Mouse (Mus musculus): ENCODE data around the gene 2200002D01Rik. TPM values are rescaled to one million over a fixed set of nuclear protein-coding genes. Genes with fewer than 3 reads are reported as not detected.

The 2200002D01Rik gene
- polyA plus RNA-seq, 1 experiment, result 0.10 TPM

DNA sequence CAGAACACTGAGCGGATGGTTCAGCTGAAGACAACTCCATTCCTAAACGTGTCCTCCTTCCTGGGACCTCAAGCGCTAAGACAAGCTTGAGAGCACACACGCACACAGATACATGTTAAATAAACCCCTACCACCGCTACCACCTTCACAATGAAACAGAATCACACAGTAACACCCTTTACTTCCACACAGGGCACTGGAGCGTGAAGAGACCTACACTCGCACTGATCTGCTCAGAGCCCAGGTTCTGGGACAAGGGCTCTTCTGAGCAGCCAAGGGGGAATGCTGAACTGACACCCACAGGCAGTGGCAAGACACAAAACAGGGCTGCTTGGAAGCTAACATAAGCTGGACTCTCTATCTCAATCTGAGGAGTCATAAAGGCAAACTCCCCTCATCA lies 17.4 kb upstream of the 2200002D01Rik start:
- Histone ChIP-seq H3K4me1 (ENCODE audit: control insufficient read depth, insufficient read depth, low read length) (no peaks in the 10 kb centered on the region), H3K4me3 (ENCODE audit: insufficient read depth, low read length) (no peak overlapping the region), H3K27ac (ENCODE audit: insufficient read depth, low read length) (no peak overlapping the region)
- TF ChIP-seq CTCF (IDR thresholded peaks at IDR 0.05; ENCODE audit: extremely low read depth, insufficient read depth, low read length) (no peak), POLR2A (IDR thresholded peaks at IDR 0.05; ENCODE audit: extremely low read depth, insufficient read depth, low read length) (no peak)

DNA sequence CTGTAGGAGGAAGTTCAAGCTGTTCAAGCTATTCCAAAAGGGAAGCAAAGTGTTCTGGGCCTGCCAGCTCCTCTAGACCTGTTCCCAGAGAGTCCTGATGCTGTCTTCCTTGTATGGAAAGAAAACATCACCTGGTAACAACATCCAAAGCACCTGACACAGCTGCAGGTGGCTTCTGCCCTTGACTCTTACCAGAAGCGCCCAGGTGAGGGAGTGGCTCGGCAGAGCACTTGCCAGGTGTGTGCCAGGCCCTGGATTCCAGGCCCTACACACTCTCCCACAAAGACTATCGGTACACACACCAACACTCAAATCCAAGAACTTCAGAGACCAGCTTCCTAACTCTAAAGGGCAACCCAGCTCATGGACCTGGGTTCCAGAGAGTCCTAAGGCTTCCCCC lies 15.6 kb upstream of the 2200002D01Rik start:
- TF ChIP-seq POLR2A (IDR thresholded peaks at IDR 0.05; ENCODE audit: extremely low read depth, insufficient read depth, low read length) (no peak), CTCF (IDR thresholded peaks at IDR 0.05; ENCODE audit: extremely low read depth, insufficient read depth, low read length) (no peak)
- H3K4me3 ChIP-seq (ENCODE audit: insufficient read depth, low read length), result no peak overlapping the region
- no peak overlapping the region for H3K27ac ChIP-seq (ENCODE audit: insufficient read depth, low read length)
- H3K4me1 ChIP-seq (ENCODE audit: control insufficient read depth, insufficient read depth, low read length), result no peaks in the 10 kb centered on the region

DNA sequence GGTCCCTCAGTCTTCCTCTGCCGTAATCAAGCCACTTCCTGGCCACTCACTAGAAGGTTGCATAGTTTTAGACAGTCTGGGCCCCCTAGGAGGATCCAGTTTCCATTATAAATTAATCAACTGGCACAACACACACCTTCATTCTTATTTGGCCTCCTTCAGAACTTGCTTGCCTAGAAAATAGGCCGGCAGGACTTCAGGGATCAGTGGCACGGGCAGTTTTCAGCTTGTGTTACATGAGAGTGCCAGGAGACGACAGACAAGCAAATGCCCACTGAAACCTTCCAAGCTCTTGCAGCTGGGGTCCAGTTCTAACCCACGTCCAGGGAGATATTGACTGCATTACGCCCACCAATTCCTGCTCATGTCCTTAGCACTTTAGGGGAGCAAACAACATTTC lies 13.9 kb upstream of the 2200002D01Rik start:
- H3K4me3 ChIP-seq (ENCODE audit: insufficient read depth, low read length), result no peak overlapping the region
- TF ChIP-seq CTCF (IDR thresholded peaks at IDR 0.05; ENCODE audit: extremely low read depth, insufficient read depth, low read length) (no peak), POLR2A (IDR thresholded peaks at IDR 0.05; ENCODE audit: extremely low read depth, insufficient read depth, low read length) (no peak)
- no peaks in the 10 kb centered on the region for H3K4me1 ChIP-seq (ENCODE audit: control insufficient read depth, insufficient read depth, low read length)
- no peak overlapping the region for H3K27ac ChIP-seq (ENCODE audit: insufficient read depth, low read length)

DNA sequence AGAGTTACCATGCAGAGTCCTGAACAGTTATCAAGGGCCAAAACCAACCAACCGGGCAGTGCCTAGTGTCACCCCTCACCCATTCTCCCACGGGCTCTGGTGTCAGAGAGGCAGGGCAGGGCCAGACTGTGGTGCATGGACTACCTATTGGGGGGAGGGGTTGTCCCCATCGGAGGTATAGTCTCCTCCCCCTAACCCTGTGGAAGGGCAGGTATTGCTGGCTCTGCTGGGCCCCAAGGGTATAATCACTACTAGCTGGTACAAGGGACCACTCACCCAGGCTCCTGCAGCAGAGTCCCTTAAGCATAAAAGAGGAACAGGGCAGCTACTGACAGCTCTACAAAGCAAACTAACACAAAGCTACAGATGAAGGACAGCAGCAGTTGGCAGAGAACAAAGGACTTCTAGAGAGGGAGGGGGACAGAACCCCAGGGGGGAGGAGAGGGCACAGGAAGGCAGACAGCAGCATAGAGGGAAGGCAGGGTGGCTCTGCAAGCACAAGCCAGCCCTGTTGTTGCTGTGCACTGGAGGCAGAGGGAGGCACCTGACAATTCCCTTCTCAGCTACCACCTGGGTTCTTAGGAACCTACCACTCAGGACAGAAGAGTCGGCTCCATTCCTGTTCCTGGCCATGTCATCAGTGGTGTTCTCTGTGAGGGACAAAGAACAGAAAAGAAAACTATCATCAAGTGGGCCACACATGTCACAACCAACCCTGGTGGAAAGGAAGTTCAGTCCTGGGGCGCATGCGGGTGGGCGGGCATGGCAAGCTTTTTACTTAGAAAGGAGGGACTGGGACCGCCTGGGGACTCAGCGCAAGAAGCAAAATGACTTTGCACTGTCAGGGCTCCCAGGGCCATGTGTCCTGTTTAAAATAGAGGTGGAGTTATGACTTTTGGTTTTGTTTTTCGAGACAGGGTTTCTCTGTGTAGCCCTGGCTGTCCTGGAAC lies 11.8 kb upstream of the 2200002D01Rik start:
- no peak overlapping the region for H3K27ac ChIP-seq (ENCODE audit: insufficient read depth, low read length)
- H3K4me3 ChIP-seq (ENCODE audit: insufficient read depth, low read length), result no peak overlapping the region
- TF ChIP-seq POLR2A (IDR thresholded peaks at IDR 0.05; ENCODE audit: extremely low read depth, insufficient read depth, low read length), result no peak
- TF ChIP-seq CTCF (IDR thresholded peaks at IDR 0.05; ENCODE audit: extremely low read depth, insufficient read depth, low read length), result no peak
- H3K4me1 ChIP-seq (ENCODE audit: control insufficient read depth, insufficient read depth, low read length), result no peaks in the 10 kb centered on the region

DNA sequence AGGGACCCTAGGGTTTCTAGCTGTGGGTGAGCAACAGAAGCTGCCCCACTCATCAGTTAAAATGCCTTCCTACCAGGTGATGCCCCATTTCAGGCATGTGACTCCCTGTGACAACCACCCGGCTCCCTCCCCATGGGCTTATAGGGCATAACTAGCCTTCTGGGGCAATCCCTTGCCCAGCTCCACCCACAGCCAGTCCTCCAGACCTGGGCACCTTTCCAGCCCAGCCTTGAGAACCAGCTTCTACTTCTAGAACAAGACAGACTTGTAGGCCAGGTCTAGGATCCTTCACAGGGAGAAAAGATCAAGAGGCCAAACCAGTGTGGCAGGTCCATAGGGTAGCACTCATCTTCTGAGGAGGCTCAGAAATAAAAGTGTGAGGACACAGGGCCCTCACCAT lies 9.1 kb upstream of the 2200002D01Rik start:
- H3K27ac ChIP-seq (ENCODE audit: insufficient read depth, low read length), result no peak overlapping the region
- no peak for TF ChIP-seq POLR2A (IDR thresholded peaks at IDR 0.05; ENCODE audit: extremely low read depth, insufficient read depth, low read length)
- no peaks in the 10 kb centered on the region for H3K4me1 ChIP-seq (ENCODE audit: control insufficient read depth, insufficient read depth, low read length)
- no peak overlapping the region for H3K4me3 ChIP-seq (ENCODE audit: insufficient read depth, low read length)

DNA sequence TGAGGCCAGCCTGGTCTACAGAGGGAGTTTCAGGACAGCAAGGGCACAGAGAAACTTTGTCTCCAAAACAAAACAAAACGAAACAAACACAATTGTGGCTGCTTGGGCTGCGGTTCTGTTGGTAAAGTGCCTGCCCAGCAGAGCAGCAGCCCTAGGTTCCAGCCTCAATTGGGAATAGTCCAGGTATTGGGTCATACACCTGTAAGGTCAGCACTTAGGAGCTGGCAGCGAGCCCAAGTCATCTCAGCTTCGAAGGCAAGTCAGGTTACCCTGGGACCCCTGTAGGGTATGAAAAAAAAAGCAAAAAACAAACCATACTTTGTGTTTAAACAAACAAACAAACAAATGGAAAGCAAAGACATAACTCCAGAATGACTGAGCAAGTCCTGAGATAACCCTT lies 7.6 kb upstream of the 2200002D01Rik start:
- H3K27ac ChIP-seq (ENCODE audit: insufficient read depth, low read length), result no peak overlapping the region
- no peak for TF ChIP-seq POLR2A (IDR thresholded peaks at IDR 0.05; ENCODE audit: extremely low read depth, insufficient read depth, low read length)
- no peaks in the 10 kb centered on the region for H3K4me1 ChIP-seq (ENCODE audit: control insufficient read depth, insufficient read depth, low read length)
- H3K4me3 ChIP-seq (ENCODE audit: insufficient read depth, low read length), result no peak overlapping the region

DNA sequence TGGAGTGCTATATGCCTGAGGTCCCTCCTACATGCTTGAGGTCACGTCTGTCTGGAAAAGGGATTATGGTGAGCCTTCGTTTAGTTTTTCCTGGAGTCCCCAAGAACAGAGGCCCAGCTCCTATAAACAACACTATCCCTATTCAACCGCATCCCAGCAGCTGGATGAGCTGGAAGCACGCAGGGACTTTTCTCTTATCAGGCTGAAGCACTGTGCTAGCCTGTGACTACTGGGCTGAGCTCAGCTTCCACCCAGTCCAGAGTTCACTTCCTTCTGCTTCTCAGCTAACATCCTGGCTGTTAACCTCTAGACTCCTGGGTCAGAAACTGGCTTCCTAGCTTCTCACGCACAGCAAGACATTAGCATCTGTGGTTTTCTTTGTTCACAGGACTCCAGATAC lies 5.6 kb upstream of the 2200002D01Rik start:
- Histone ChIP-seq H3K27ac (ENCODE audit: insufficient read depth, low read length) (no peak overlapping the region), H3K4me1 (ENCODE audit: control insufficient read depth, insufficient read depth, low read length) (no peaks in the 10 kb centered on the region), H3K4me3 (ENCODE audit: insufficient read depth, low read length) (no peak overlapping the region)
- TF ChIP-seq CTCF (IDR thresholded peaks at IDR 0.05; ENCODE audit: extremely low read depth, insufficient read depth, low read length), result no peak
- TF ChIP-seq POLR2A (IDR thresholded peaks at IDR 0.05; ENCODE audit: extremely low read depth, insufficient read depth, low read length), result no peak

DNA sequence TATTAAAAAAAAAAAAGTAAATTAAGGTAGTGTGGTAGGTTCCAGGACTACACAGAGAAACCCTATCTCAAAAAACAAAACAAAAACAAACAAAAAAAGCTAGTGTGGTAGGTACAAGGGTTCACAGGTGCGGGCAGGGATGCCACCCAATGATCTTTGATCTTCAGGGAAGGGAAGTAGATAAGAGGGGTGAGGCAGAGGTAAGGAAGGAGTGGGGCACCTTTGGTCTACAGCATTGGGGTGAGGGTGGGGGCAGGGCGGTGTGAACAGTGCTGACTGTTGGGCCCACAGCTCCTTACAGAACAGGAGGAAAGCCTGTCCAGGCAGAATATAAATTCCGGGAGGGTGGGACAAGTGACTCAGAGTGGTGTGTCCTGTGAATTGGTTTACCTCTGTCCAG lies 2.9 kb upstream of the 2200002D01Rik start:
- TF ChIP-seq POLR2A (IDR thresholded peaks at IDR 0.05; ENCODE audit: extremely low read depth, insufficient read depth, low read length) (no peak), CTCF (IDR thresholded peaks at IDR 0.05; ENCODE audit: extremely low read depth, insufficient read depth, low read length) (no peak)
- no peak overlapping the region for H3K27ac ChIP-seq (ENCODE audit: insufficient read depth, low read length)

DNA sequence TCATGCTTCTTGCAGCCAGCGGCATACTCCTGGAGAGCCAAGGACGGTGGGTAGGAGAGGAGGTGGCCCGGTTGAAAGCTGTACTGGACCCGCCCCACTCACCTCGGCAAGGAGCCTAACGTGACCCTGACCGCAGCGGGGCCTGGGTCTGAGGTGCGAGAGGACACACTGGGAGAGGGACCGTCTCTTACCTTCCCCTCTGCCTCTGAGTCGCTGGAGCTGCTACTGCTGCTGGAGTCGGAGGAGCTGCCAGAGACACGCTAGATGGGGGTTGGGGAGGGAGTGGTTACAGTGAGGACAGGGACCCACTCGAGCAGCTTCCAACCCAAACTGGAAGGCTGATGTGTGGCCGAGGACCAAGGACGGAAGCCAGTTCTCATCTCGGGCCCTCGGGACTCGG lies 560 bp downstream of the 2200002D01Rik start:
- Histone ChIP-seq H3K27ac (ENCODE audit: insufficient read depth, low read length) (no peak overlapping the region), H3K4me3 (ENCODE audit: insufficient read depth, low read length) (no peak overlapping the region), H3K4me1 (ENCODE audit: control insufficient read depth, insufficient read depth, low read length) (no peaks in the 10 kb centered on the region)
- no peak for TF ChIP-seq POLR2A (IDR thresholded peaks at IDR 0.05; ENCODE audit: extremely low read depth, insufficient read depth, low read length)
- TF ChIP-seq CTCF (IDR thresholded peaks at IDR 0.05; ENCODE audit: extremely low read depth, insufficient read depth, low read length), result no peak

More for the DNA sequence above, 2.9 kb upstream of the 2200002D01Rik start:
- H3K4me3 ChIP-seq (ENCODE audit: insufficient read depth, low read length), result no peak overlapping the region
- H3K4me1 ChIP-seq (ENCODE audit: control insufficient read depth, insufficient read depth, low read length), result no peaks in the 10 kb centered on the region

DNA sequence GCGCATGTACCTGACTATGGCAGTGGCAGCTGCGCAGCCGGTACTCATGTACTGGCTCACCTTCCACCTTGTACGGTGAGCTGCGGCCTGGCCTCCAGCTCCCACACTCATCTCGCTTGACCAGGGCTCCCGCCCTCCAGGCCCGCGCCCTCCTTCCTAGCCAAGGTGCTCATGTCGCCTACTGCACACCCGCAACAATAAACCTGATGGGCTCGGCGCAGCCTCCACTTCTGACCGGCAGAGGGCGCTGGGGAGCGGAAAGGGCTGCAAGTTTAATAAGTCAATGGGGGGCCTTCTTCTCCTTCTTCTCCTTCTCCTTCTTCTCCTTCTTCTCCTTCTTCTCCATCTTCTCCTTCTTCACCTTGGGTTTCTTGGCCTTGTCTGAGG lies 959 bp downstream of the 2200002D01Rik start:
- H3K4me1 ChIP-seq (ENCODE audit: control insufficient read depth, insufficient read depth, low read length), result no peaks in the 10 kb centered on the region
- TF ChIP-seq POLR2A (IDR thresholded peaks at IDR 0.05; ENCODE audit: extremely low read depth, insufficient read depth, low read length) (no peak), CTCF (IDR thresholded peaks at IDR 0.05; ENCODE audit: extremely low read depth, insufficient read depth, low read length) (peak; percentile 67)
- no peak overlapping the region for H3K4me3 ChIP-seq (ENCODE audit: insufficient read depth, low read length)
- no peak overlapping the region for H3K27ac ChIP-seq (ENCODE audit: insufficient read depth, low read length)
